Mouse (Mus musculus) testis, postnatal 10 days (tissue): ENCODE data around the gene Wdr44.
"Not testable (repeated sequence)": the region's sequence is repeated elsewhere in the genome, so short reads cannot be mapped to it uniquely, and the experiment has no call there.

Source experiments
- DNase-seq: peaks from one replicate; pipeline ENCODE4 v3.0.0; 2021; ENCODE audit warnings: low spot score

Wdr44 gene

DNA sequence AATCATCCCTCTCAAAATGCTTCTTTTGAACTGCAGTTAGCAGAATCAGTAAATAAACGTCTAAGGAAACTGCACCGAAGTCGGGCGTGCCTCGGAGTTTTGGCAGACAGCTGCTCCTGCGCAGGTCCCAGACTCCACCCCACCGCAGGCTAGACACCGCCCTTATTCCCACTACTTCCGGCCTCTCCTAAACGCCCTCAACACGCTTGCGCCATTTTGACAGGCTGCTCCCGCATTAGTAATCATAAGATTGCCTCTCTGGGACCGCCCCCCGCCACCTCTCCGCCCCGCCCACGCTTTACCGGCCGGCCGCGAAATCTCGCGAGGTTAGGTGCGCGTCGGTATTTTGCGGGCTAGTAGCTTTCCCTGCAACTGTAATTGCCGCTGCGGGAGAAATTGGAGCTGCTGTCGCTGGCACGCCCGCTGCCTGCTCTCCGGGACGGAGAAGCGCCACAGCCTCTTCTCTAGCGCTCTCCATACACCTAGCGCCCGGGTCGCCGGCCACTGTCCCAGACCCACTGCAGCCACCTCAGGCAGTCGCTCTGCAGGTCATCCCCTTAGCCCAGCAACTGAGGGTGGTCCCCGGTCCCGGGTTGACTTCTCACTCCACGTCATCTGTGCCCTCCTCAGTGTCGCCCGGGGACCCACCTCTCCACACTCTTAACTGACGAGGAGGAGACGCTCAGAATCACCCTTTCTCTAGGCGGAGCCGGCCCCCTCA, at the start of gene Wdr44:
TSS of gene Wdr44 (plus strand) at position 330 of the 721 bp plus-strand sequence.
- peak; percentile 96 for DNase-seq

DNA sequence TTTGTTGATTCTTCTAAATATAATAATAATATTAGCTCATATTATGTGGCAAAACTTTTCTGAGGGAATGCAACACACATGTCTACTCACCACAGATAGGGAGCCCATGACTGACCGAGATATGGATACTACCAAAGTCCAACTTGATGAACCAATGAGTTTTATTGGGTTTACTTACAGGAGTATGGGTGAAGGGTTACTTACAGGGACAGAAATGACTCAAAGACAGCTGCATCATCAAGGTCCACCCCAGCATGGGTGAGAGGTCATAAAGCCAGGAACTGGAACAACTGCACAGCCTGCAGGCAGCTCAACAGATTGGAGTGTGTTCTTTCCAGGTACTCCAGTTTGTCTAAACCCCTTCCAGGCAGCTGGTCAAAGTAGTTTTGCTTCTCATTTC, 44.5 kb upstream of the Wdr44 start:
- DNase-seq: no peak

DNA sequence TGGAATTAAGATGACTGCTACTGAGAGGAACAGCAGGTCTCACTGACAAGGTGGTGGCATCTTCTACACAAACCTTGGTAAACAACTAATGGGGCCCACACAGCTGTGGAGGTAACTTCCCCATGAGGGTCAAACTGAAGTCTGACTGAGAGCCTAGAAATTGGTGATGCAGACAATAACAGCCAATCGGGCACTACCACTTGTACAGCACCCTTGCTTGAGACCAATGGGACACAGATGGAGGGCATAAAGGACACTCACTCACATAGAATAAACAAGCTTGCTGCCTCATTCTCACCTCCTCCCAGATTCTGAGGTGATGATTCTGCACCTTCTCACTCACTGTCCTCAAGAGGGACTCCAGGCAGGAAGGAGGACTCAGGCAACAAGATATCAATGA, 30.6 kb upstream of the Wdr44 start:
- DNase-seq: no peak

DNA sequence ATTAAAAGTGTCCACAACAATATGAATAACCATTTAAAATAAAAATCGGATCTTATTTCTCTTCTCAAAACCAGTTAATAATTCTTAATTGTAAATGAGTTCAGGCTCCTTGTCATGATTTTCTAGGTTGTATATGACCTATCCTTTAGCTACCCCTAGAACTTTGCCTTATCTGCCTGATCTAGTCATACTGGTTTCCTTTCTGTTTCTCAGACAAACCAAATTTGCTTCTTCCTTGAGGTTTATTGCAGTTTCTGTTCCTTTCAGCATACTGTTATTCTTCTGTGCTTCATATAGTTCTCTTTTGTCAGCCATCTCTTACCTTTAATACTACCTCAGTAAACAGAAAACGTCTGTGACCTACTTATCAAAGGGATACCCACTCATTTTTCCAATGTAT, 19.7 kb upstream of the Wdr44 start:
- no peak for DNase-seq

DNA sequence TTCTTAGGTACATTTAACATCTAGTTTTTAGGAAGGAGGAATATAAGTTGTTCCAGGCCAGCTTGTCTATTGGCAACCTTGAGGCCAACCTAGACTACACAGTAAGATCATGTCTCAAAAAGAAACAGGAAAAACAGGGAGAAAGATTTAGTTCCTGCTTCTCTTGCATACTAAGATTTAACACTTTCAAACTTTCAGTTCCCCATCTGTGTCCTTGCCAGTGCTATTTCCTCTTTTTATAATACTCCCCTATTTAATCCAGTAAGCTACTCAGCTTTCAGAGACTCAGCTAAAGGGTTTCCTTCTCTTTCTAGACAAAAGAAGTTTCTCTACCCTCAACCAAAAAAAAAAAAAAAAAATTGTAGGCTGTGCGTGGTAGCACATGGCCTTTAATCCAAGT, 17.4 kb upstream of the Wdr44 start:
- no peak for DNase-seq

DNA sequence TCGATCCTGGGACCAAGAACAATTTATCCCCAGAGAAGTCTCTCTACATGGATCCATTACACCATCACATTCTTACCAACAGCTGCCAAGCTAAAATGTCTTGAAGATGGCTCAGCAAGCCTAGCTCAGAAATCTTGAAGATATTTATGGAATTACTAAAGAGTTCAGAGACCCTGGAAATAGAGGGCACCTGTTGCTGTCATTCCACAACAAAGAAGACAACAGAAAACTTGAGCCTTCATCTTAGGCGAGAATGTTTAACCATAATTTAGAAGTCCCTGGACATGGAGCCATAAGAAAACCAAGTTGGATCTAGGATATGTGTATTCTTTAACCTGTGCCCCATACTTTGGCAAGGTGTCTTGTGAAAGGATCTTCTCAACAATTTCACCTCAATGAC, 16.3 kb upstream of the Wdr44 start:
- no peak for DNase-seq

DNA sequence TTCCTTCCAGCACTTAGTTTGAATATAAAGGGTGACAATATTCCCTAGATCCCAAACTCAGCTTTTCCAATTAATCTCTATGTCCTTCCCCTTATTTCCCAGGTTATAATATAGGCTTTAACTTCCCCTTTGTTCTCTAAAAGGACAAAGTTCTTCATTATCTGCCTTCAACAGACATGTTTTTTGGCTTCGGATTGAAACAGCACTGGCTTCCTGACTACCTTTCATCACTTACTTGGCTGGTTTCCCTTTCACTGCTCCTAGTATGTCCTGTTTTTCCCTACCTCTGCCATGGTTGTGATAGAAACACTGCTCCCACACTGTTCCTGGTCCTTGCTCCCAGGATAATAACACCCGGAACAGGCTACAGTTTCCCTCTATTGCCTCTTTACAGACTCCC, 15.3 kb upstream of the Wdr44 start:
- DNase-seq: no peak

DNA sequence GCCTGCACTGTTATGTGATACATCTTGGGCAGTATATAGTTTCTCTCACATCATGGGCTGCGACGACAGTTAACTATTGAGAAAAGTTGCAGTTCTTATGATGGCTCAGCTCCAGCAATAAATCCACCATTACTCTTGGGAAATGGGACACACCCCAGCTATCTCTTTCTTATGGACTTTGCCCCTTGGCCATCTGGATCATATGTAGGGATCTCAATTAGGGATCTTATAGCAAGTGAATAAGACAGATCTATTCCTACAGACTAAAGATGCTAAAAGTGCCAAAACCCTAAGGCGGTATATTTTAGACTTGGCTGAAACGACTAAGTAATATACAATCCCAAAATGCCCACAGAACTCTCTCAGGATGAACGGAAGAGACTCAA, 522 bp upstream of the Wdr44 start:
- no peak for DNase-seq

DNA sequence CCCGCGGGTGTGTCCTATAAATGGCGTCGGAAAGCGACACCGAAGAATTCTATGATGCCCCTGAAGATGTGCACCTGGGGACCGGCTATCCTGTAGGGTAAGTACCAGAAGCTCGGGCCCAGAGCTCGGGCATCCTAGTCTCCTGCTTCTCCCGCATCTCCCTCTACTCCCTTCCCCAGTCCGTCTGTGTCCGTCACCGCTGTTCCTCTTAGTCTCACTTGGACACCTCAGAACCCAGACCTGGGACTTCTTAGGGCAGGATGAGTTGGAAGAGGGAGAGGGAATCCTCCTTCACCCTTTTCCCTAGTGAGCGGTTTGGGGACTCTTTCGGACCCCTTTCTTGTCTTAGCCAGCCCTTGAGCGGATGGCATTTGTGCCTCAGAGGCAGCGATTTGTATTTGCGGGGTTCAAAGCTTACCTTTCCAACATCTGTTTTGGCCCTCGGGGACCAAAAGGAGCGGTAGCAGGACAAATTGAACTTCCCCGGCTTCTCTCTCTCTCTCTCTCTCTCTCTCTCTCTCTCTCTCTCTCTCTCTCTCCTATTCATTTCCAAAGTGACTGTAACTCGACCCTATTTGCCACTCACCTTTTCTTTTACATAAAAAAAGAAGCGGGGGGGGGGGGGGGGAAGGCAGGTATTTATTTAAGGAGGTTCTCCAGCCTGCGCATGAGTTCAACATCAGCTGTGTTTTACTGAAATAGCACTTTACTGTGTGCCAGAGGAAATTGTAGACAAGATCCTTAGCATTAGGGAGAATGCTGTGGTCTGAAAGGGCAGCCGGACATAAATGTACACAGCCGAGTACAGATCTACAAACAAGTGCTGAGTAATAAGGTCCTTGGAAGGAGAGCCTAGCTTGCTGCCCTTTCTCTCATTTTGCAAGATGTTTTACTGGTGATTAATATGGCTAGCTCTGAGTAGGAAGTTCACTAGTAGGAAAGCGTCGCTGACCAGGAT, 871 bp downstream of the Wdr44 start:
- DNase-seq: no peak

DNA sequence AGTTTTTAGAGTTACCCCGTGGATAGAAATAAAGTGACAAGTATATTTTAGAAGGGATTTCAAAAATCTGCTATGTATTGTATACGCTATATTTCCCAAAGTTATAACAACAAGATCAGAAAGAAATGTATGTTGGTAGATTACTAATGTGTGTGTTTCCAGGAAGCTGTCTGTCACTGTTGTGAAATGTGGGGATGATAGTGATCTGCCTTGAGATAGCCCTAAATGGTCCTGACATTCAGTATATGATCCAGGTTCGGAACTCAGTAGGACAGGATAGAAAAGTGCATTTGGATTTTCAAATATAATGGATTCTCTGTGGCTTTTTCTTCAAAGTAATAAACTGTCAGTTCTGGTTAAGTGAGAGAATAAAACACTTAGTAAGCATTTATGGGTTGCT, 1.7 kb downstream of the Wdr44 start:
- DNase-seq: no peak

DNA sequence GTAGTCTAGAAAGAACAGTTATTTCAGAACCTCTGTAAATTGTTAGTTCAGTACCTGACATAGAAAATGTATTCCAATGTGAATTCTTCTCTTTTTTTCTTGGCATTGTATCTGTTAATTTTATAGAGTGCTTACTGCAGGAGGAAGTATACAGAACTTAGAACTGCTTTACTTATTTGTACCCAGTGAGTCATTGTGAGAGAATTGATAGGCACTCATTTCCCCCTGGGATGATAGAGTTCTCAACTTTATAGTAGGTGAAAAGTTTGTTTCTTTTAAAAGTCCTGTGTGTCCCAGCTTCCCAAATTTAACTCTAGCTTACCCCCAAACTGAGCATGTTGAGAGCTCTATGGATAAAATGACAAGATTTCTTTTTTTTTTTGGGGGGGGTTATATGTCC, 2.3 kb downstream of the Wdr44 start:
- no peak for DNase-seq

DNA sequence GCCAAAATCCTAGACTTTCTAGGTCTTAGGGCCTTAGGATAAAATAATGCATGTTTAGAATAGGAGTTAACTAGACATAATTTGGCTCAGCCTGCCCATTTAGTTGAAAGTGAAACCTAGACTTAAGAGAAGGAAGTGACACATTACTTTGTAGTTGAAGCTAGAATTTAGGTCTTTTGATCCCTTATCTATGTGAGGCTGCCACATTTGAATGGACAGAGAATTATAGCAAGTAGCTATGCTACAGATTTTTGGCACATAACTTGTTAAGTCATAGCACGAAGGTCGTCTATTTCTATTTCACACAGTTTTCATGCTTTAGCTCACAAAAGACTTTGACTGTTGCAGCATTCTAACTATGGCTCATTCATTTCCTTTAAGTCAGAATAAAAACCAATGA, 4.5 kb downstream of the Wdr44 start:
- DNase-seq: no peak

DNA sequence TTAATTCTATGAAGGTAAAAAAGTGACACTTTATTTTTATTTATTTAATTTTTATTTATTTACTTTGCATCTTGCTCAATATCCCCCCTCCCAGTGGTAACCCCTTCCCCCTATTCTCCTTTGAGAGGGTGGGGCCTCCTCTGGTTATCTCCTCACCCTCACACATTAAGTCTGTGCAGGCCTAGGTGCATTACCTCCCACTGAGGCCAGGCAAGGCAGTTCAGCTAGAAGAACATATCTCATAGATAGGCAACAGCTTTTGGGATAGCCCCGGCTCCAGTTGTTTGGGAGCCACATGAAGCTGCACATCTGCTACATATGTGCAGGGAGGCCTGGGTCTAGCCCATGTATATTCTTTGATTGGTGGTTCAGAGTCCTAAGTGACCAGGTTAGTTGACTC, 6.2 kb downstream of the Wdr44 start:
- DNase-seq: no peak

DNA sequence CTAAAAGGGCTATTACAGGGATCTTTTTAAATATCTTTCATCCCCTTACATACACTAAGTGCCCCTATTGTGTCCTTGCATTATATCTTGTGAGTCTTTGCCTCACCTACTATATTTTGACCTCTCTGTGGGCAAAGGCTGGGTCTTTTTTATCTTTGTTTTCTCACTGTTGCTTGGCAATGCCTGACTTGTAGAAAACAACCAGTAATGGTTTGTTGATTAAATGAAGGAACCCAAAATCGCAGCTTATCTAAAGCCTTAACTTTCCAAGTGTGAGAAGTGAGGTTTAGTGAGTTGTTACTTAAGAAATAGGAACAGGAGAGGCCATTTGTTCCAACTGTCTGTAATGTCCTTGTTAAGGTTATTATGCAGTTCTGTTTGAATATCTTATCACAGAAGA, 24.4 kb downstream of the Wdr44 start:
- no peak for DNase-seq

DNA sequence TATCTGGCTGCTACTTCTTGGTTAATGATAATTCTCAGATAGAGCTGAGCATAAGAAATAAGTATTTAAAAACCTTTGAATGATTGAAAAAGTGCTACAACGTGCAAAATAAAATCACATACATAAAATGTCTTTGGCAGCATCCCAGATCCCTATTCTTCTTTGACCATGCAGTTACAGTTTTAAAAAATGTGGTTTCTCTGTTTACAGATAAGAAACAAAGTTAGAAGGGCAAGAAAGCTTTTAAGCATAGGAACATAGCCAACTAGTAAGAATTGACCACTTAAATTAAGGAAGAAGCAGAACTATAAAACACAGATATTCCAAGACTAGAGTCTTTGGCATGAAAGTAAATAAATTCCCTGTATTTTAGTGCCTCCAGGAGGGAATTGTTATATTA, 34.6 kb downstream of the Wdr44 start:
- DNase-seq: no peak

DNA sequence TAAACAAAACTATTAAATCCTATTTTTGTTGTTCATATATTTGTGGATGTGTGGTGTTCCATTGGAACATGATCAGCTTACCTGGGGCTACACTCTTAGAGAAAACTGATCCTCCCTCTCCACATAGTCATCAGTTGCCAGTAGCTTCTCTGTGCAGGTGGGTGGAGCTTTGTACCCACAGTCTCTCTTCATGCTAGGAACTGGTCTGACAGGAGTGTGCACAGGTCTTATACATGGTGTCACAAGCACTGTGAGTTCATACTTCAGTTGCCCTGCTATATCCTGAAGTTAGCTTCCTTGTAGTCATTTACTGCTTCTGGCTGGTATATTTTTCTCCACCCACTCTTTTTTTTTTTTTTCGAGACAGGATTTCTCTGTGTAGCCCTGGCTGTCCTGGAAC, 61.8 kb downstream of the Wdr44 start:
- DNase-seq: no peak

DNA sequence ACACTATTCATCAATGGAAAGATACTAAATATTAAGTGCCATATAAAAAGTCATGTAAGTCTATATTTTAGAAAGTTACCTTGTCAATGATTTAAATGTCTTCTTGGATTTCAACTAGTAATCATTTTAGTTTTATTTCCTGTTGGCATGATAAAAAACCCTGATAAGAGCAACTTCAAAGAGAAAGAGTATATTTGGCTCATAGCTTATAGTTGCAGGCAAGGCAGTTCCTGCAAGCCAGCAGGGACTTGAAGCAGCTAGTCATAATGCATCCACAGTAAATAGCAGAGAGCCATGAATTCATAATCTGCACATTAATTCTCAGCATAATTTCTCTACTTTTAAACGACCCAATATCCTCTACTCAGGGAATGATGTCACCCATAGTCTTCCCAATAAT, 75.0 kb downstream of the Wdr44 start:
- no peak for DNase-seq

DNA sequence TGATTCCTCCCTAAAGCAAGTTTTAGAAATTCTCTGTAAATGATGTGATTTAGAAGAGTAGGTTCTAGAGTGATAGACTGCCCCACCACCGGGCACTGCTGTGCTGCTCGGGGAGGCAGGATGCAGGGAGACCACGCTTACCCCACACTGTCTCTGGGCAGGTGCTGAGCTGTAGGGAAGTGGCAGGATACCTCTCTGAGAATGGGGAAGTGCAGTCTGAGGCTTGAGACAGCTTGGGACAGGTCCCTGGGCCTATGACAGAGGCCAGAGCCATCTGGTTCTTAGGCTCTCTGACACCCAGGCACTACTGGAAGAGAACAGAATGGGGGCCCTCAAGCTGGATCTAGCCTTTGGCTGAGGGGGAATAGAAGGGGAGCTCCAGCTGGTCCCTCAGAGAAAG, 114.3 kb downstream of the Wdr44 start:
- no peak for DNase-seq

DNA sequence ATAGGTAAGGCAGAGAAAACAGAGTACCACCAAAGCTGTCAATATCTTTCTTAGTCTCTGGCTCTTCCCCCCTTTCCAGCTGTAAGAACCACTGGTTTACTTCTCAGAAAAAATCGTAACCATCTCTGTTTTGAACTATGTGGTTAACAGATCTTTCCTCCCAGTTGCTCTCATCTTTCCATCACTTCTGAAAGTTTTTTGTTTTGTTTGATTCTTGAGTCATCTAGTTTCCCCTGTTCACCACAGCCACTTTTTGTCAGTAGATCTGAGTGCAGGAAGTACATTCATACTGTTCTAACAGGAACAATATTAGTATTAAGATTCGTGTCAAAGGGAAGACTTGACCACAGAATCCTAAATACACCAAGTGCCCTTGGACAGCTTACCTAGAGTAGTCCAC, 117.5 kb downstream of the Wdr44 start:
- no peak for DNase-seq

DNA sequence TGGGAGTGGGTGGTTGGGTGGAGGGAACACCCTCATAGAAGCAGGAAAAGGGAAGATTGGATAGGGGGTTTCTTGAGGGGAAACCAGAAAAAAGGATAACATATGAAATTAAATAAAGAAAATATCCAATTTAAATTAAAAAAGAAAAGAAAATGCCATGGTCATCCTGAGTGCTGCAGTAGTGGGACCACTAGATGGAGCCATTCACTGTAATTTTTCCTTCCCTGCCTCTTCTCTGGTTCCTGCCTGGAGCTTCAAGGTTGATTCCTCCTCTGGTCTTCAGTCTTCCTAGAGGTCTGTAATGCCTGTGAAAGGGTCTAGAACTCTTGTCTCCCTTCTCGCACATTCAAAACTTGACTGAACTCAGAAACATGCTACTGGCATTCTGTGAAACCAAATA, 120.4 kb downstream of the Wdr44 start:
- DNase-seq: not testable (repeated sequence)

DNA sequence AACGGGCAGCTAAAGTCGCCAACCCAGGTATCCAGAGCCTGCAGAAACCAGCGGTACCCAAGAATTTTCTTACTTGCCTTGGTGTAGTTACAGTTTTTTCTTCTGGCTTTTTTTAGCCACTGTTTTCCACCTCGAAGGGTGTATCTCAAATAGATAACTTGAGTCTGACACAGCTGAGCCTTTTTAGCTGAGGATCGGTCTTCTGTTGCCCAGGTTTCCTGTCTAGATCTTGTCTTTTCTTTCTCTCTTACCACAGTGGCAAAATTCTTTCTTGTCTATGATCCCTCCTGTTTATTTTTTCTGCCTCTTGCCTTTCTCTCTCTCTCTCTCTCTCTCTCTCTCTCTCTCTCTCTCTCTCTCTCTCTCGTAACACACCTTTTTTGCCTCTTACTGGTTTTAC, 130.0 kb downstream of the Wdr44 start:
- DNase-seq: not testable (repeated sequence)

DNA sequence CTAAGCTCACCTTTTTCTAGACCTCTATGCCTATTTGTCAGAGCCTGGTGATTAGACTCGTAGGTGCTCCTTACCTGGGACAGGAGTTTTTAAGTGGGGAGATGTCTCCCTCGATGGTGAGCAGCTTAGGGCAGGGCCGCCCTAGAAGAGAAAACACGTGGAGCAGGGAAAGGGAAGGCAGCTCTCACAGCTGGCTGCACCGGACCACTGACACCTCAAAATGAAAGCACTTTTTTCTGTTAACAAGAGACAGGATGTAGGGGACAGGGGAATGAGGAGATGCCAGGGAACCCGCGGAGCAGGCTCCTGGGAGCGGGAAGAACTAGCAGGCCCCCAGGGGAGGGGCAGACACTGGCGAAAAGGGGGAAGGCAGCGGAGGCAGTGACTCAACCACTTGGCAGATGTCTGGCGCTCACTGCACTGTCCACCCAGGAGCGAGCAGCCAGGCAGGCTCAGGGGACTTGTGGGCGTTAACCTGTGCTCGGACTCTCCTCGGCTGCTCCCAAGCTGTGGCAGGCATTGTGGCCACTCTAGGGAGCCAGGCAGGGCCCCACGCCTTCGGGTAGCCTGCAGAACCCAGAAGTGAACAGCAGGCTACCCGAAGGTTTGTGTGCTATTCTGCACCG, 130.7 kb downstream of the Wdr44 start:
- DNase-seq: peak; percentile 34

DNA sequence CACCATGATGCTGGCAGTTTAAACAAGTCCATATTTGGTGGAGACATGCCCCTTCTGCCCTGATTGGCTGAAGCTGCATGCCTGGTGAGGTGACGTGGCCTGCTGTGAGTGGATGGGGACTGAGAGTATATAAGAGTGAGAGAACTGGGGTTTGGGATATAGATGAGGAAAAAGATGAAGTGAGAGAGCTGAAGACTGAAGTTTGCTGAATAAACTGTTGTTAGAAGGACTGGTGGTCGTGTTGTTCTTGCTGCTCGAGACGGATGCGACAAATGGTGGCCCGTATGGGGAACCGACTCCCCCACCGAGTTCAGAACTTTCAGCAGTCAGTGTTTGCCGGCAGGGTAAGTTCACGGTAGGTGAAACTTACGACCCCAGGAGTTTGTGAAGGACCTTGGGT, 140.9 kb downstream of the Wdr44 start:
- not testable (repeated sequence) for DNase-seq
